Mouse (Mus musculus) megakaryocyte, embryonic 14.5 days (primary cell): ENCODE data around the gene Baz1b. TPM values are rescaled to one million over a fixed set of nuclear protein-coding genes. Genes with fewer than 3 reads are reported as not detected.
A peak's percentile ranks its signal among the peaks of the same experiment; 100 is the strongest.

ENCODE experiments used
- H3K27me3 ChIP-seq: replicated peaks from 2 replicates; pipeline ENCODE3; 2012; ENCODE audit warnings: inconsistent platforms
- H3K36me3 ChIP-seq: replicated peaks from 2 replicates; pipeline ENCODE3; 2012; ENCODE audit warnings: low read length, inconsistent platforms, mixed read lengths
- H3K4me1 ChIP-seq: 2 replicates; pipeline ENCODE4 v1.6.1; 2012; ENCODE audit warnings: inconsistent platforms
- H3K4me3 ChIP-seq: replicated peaks from 2 replicates; pipeline ENCODE3; 2012; ENCODE audit warnings: moderate library complexity, mild to moderate bottlenecking, inconsistent platforms
- H3K9me3 ChIP-seq: 2 replicates; pipeline ENCODE4 v1.6.1; 2012; ENCODE audit warnings: inconsistent platforms
- FLI1 ChIP-seq: IDR thresholded peaks from 2 replicates; pipeline ENCODE4 v1.6.1; 2012; ENCODE audit warnings: low read length, inconsistent platforms, mixed read lengths
- GATA1 ChIP-seq: IDR thresholded peaks from 3 replicates; pipeline ENCODE4 v1.6.1; 2012; ENCODE audit warnings: mixed read lengths, low read length, inconsistent platforms, borderline replicate concordance
- polyA plus RNA-seq: library from polyadenylated mRNA; stranded (reverse); fragments of >175 nt; gene quantifications from 2 replicates; pipeline ENCODE4 v1.2.3, GENCODE M21; 2012; ENCODE audit warnings: low replicate concordance; ENCODE audit not compliant: insufficient read depth

Baz1b gene
- polyA plus RNA-seq, 1 experiment, result 8.4 TPM

DNA sequence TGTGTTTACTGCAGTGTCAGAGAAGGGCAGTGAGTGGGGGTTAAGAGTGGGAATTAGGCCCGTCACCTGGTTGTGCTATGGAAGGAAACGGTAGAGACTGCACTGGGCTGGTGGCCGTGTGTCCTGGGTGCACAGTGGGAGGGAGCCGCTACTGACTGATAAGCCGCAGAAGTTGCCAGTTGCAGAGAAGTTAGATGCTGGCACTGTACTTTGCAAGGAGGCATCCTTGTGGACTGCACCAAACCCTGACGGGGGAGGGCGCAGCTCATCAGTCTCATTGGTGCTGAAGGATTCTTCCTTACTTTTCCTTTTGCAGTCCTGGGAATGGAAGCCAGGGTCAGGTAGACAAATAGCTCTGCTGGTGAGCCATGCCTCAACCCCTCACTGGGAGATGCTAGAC is 25.4 kb upstream of the Baz1b start:
- TF ChIP-seq GATA1 (no peak), FLI1 (no peak)
- H3K36me3 ChIP-seq, result peaks cover 76% of the 10 kb centered on the region
- H3K4me1 ChIP-seq, result peaks cover 49% of the 10 kb centered on the region
- no peaks in the 10 kb centered on the region for H3K9me3 ChIP-seq
- H3K4me3 ChIP-seq, result no peak overlapping the region
- no peaks in the 10 kb centered on the region for H3K27me3 ChIP-seq

DNA sequence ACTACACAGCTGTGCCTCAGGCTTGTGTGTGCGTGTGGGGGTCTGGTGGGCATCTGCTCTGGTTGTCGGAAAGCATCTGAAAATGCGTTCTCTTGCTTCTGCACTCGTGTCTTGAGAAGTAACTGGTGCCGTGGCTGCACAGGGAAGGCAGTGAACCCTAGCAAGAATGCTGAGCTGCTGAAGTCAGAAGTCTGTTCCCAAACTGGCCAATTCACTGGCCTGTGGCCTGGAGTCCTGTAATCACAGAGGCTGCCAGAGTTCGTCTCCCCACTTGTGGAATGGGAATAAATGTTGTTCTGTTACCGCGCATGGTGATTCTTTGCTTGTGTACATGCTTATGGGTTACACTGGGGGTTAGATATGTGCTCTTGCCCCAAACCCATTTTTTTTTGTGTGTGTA is 24.7 kb upstream of the Baz1b start:
- TF ChIP-seq GATA1 (no peak), FLI1 (no peak)
- Histone ChIP-seq H3K4me3 (no peak overlapping the region), H3K4me1 (peaks cover 55% of the 10 kb centered on the region), H3K27me3 (no peaks in the 10 kb centered on the region), H3K9me3 (no peaks in the 10 kb centered on the region), H3K36me3 (peaks cover 68% of the 10 kb centered on the region)

DNA sequence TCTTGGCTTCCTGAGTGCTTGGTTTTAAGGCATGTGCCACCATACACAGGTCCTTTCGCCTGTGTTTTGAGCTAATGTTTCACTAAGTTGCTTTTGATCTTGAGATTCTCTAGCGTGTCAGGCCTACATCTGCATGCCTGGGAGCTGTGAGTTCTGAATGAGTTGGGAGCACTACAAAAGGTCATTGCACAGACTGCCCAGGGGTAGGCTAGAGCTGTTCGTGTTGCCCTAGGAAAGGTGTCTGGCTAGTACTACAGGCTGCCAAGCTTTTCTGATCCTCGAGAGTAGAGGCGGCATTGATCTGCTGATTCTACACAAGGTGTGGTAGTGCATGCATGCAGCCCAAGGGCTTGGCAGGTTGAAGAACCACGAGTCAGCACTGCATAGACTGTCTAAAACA is 24.2 kb upstream of the Baz1b start:
- Histone ChIP-seq H3K27me3 (no peaks in the 10 kb centered on the region), H3K36me3 (peaks cover 65% of the 10 kb centered on the region), H3K4me1 (peaks cover 56% of the 10 kb centered on the region), H3K4me3 (no peak overlapping the region), H3K9me3 (no peaks in the 10 kb centered on the region)
- TF ChIP-seq GATA1, result no peak
- no peak for TF ChIP-seq FLI1

DNA sequence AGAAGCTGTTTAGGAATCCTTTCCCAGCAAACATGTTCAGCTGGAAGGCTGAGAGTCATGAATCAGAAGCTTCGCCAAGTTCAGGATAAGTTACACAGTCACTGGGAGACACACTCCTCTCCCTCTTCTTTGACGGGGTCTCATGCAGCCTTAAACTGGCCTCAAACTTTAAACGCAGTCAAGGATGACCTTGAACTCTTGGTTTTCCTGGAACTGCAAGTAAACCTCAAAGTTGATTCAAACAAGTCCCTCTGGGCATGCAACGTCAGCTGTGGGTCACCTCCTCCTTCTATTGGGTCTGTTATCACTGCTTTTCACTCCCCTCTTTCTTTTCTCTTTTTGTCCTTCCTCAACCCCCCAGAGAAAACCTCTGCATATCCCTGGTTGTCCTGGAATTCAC is 20.2 kb upstream of the Baz1b start:
- Histone ChIP-seq H3K9me3 (no peaks in the 10 kb centered on the region), H3K36me3 (peaks cover 45% of the 10 kb centered on the region), H3K4me1 (peaks cover 50% of the 10 kb centered on the region), H3K4me3 (no peak overlapping the region), H3K27me3 (no peaks in the 10 kb centered on the region)
- no peak for TF ChIP-seq FLI1
- TF ChIP-seq GATA1, result no peak

DNA sequence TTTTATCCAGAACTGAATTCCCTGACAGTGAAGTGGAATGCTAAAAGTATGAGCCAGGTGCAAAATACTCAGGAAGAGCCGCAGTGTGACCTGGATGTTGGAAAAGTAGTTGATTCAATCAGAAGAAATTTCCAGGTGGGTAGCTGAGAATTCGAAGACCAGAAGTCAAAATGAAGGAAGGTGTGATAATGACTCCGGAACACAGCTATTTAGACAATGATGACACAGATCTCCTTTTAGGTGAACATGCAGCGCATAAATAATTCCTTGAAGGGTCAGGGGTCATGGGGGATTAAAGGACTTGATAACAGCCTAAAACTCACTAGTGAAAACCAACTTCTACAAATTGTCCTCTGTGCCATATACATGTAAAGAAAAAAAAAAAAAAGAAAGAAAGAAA is 19.6 kb upstream of the Baz1b start:
- H3K36me3 ChIP-seq, result peaks cover 45% of the 10 kb centered on the region
- no peak overlapping the region for H3K4me3 ChIP-seq
- peaks cover 49% of the 10 kb centered on the region for H3K4me1 ChIP-seq
- no peaks in the 10 kb centered on the region for H3K9me3 ChIP-seq
- H3K27me3 ChIP-seq, result no peaks in the 10 kb centered on the region
- no peak for TF ChIP-seq FLI1
- TF ChIP-seq GATA1, result no peak

DNA sequence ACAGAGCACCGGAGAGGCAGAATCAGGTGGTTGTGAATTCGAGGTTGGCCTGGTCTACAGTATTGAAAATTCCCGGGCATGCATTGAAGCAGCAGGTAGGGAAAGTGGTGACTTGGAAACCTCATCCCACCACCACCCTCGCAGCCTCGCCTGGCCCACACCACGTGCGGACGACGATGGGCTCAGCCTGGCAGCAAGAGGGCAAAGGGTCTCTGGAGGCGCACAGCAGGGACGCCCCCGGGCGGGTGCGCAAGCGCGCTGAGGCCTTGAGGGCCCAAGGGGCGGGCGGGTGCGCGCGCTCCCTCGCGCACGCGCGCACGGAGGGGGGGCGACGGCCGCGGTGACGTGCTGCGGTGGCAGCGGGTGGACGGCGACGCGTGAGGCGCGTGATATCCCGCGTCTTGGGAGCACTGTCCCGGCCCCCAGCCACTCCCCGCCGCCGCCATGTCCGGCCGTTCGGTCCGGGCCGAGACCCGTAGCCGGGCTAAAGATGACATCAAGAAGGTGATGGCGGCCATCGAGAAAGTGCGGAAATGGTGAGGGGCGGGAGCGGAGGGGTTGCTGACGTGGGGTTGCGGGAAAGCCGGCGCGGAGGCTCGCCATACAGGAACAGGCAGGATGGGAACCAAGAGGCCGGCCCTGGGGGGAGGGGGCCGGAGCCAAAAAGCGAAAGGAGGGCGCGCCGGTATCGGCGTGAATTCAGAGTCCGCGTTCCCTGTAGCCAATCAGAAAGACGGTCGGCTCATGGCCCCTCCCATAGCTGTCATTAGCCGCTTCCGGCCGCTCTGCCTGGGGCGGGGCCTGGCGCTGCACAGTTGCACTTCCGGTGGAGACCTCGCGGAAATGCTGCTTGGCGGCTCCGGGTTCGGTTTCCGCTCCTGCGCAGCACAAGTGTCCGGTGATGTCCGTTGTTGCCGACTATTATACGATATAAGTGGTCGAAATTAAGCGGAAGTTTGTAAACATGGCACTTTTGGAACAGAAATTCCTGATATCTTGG is 18.7 kb upstream of the Baz1b start, which contains the start of gene Bcl7b:
Bcl7b (plus strand) TSS at position 221 of the 1,000 bp plus-strand sequence.
- peaks cover 45% of the 10 kb centered on the region for H3K36me3 ChIP-seq
- H3K27me3 ChIP-seq, result no peaks in the 10 kb centered on the region
- peak; percentile 95 for TF ChIP-seq FLI1
- TF ChIP-seq GATA1, result no peak
- peak within 1 kb of the TSS; percentile 96 for H3K4me3 ChIP-seq
- peaks cover 52% of the 10 kb centered on the region for H3K4me1 ChIP-seq
- H3K9me3 ChIP-seq, result no peaks in the 10 kb centered on the region

DNA sequence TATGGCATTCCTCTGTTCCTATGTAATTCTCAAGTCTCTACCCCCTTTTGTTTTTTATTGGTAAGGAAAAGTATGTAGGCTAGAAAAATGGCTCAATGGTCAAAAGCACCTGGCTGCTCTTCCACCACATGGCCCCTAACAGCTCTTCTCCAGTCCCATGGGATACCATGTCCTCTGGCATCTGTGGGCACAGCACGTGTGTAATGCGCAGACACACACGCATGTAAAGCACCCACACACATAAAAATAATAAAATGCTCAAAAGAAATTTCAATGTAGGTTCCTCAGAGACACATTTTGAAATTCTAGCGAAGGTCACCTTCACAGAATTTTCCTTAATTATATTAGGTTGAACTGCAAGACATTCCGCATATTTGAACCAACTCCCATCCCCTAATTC is 17.6 kb upstream of the Baz1b start:
- H3K9me3 ChIP-seq, result no peaks in the 10 kb centered on the region
- peaks cover 53% of the 10 kb centered on the region for H3K4me1 ChIP-seq
- TF ChIP-seq FLI1, result no peak
- no peak for TF ChIP-seq GATA1
- H3K4me3 ChIP-seq, result peak overlapping the region; percentile 96
- H3K27me3 ChIP-seq, result no peaks in the 10 kb centered on the region
- peaks cover 47% of the 10 kb centered on the region for H3K36me3 ChIP-seq

DNA sequence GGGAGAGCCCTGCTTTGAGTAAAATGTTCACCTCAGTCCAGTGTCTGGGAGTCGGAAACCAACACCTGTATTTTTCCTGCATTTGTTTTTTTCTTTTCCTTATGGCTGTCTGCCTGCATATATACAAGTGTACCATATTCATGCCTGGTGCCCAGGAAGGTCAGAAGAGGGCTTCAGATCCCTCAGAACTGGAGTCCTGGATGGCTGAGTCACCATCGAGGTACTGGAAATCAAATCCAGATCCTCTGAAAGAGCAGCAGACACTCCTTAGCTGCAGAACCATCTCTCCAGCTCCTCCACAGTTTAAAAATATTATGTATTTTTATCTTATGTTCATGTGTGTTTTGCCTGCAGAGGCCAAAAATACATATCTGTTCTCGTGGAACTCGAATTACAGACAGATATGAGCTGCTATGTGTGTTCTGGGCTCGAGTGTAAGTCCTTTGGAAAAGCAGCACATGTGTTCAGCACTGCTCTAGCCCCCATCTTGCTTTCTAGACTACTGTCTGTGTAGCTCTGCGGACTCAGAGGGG is 15.3 kb upstream of the Baz1b start:
- TF ChIP-seq GATA1, result no peak
- TF ChIP-seq FLI1, result no peak
- peaks cover 68% of the 10 kb centered on the region for H3K36me3 ChIP-seq
- H3K4me1 ChIP-seq, result peaks cover 44% of the 10 kb centered on the region
- no peaks in the 10 kb centered on the region for H3K27me3 ChIP-seq
- H3K9me3 ChIP-seq, result no peaks in the 10 kb centered on the region
- no peak overlapping the region for H3K4me3 ChIP-seq

DNA sequence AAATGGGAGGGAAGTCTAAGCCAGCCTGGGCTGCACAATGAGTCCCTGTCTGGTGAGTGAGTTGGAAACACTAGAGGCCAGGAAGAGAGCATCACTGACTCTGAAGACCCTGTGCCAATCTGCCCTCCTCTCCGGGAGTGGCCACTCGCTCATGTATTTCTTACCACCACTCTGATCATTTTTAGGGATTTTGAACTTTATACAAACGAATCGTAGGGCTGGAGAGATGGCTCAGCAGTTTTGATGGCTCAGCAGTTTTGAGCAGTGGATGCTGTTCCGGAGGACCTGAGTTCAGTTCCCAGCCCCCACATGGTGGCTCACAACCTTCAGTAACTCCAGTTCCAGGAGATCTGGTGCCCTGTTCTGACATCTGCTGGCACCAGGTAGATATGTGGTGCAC is 14.1 kb upstream of the Baz1b start:
- Histone ChIP-seq H3K4me1 (peaks cover 48% of the 10 kb centered on the region), H3K9me3 (no peaks in the 10 kb centered on the region), H3K36me3 (peaks cover 80% of the 10 kb centered on the region), H3K4me3 (no peak overlapping the region), H3K27me3 (no peaks in the 10 kb centered on the region)
- TF ChIP-seq GATA1 (no peak), FLI1 (no peak)

DNA sequence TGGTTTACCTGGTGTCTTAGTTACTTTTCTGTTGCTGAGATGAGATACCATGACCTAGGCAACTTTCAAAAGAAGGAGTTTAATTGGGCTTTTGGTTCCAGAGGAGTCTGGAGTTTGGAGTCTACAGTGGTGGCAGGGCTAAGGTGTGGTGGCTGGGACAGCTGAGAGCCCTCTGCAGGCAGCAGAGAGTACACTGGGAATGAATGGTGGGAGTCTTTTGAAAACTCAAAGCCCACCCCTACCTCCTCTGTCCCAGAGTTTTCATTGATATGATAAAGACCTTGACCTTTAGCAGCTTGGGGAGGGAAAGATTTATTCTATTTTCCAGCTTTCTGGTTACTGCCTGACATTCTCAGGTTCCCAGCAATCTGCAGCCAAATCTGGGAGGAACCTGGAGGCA is 12.0 kb upstream of the Baz1b start:
- Histone ChIP-seq H3K27me3 (no peaks in the 10 kb centered on the region), H3K36me3 (peaks cover 98% of the 10 kb centered on the region), H3K9me3 (no peaks in the 10 kb centered on the region), H3K4me1 (peaks cover 56% of the 10 kb centered on the region), H3K4me3 (no peak overlapping the region)
- no peak for TF ChIP-seq FLI1
- no peak for TF ChIP-seq GATA1
